Mouse (Mus musculus): ENCODE results near the gene Fggy. TPM values are rescaled to one million over a fixed set of nuclear protein-coding genes. Genes with fewer than 3 reads are reported as not detected.
A peak's percentile ranks its signal among the peaks of the same experiment; 100 is the strongest.

Gene Fggy
- total and polyA plus RNA-seq, 2 experiments, result 99.5 to 189 TPM

GRCm38 (mm10) chr4:95556663-95557332 lies 509 bp upstream of the Fggy start:
- Histone ChIP-seq H3K4me1 (ENCODE audit: control insufficient read depth, insufficient read depth, low read length) (peaks cover 3% of the 10 kb centered on the region; the same call in 1 of the 2 replicates), H3K27ac (replicated peaks; ENCODE audit: insufficient read depth, low read depth, low read length) (peak overlapping the region; percentile 36), H3K9ac (ENCODE audit: low read depth, low read length) (peak overlapping the region; percentile 62), H3K27me3 (ENCODE audit: control insufficient read depth, insufficient read depth, low read length) (no peaks in the 10 kb centered on the region), H3K4me3 (ENCODE audit: insufficient read depth, low read depth, low read length) (peak overlapping the region; percentile 54), H3K36me3 (ENCODE audit: control insufficient read depth, insufficient read depth, low read length) (no peaks in the 10 kb centered on the region), H3K79me2 (ENCODE audit: control insufficient read depth, insufficient read depth, low read length) (no peaks in the 10 kb centered on the region; the same call in 1 of the 2 replicates)
- TF ChIP-seq CTCF (IDR thresholded peaks at IDR 0.05; ENCODE audit: low read depth, low read length), result no peak
- no peak for TF ChIP-seq POLR2A (IDR thresholded peaks at IDR 0.05; ENCODE audit: extremely low read depth, insufficient read depth, low read length)
- peak; percentile 53 for DNase-seq (ENCODE audit: extremely low read depth, low read depth, low spot score)
- WGBS, result 17% methylated on average over 16 of the region's 16 CpGs

- H3K27ac ChIP-seq (replicated peaks; ENCODE audit: insufficient read depth, low read depth, low read length), result peak overlapping the region; percentile 24
- TF ChIP-seq POLR2A (IDR thresholded peaks at IDR 0.05; ENCODE audit: extremely low read depth, insufficient read depth, low read length) (no peak), CTCF (IDR thresholded peaks at IDR 0.05; ENCODE audit: low read depth, low read length) (no peak)
- H3K79me2 ChIP-seq (ENCODE audit: control insufficient read depth, insufficient read depth, low read length), result no peaks in the 10 kb centered on the region; the same call in 1 of the 2 replicates
- H3K4me3 ChIP-seq (ENCODE audit: insufficient read depth, low read depth, low read length), result no peak overlapping the region
- WGBS, result 84% methylated on average over 4 of the region's 4 CpGs
- H3K36me3 ChIP-seq (ENCODE audit: control insufficient read depth, insufficient read depth, low read length), result no peaks in the 10 kb centered on the region
- H3K4me1 ChIP-seq (ENCODE audit: control insufficient read depth, insufficient read depth, low read length), result peaks cover 3% of the 10 kb centered on the region; the same call in 1 of the 2 replicates
- H3K9ac ChIP-seq (ENCODE audit: low read depth, low read length), result no peak overlapping the region
- no peaks in the 10 kb centered on the region for H3K27me3 ChIP-seq (ENCODE audit: control insufficient read depth, insufficient read depth, low read length)
- DNase-seq (ENCODE audit: extremely low read depth, low read depth, low spot score), result peak; percentile 45
Observed at GRCm38 (mm10) chr4:95558271-95558888, 1.1 kb downstream of the Fggy start.

- no peak overlapping the region for H3K4me3 ChIP-seq (ENCODE audit: insufficient read depth, low read depth, low read length)
- WGBS, result 87% methylated on average over 3 of the region's 3 CpGs
- no peak for TF ChIP-seq CTCF (IDR thresholded peaks at IDR 0.05; ENCODE audit: low read depth, low read length)
- TF ChIP-seq POLR2A (IDR thresholded peaks at IDR 0.05; ENCODE audit: extremely low read depth, insufficient read depth, low read length), result no peak
- DNase-seq (ENCODE audit: extremely low read depth, low read depth, low spot score), result no peak
- H3K4me1 ChIP-seq (ENCODE audit: control insufficient read depth, insufficient read depth, low read length), result no peaks in the 10 kb centered on the region
- H3K36me3 ChIP-seq (ENCODE audit: control insufficient read depth, insufficient read depth, low read length), result no peaks in the 10 kb centered on the region
- H3K27ac ChIP-seq (replicated peaks; ENCODE audit: insufficient read depth, low read depth, low read length), result no peak overlapping the region
- H3K27me3 ChIP-seq (ENCODE audit: control insufficient read depth, insufficient read depth, low read length), result no peaks in the 10 kb centered on the region
- no peaks in the 10 kb centered on the region; the same call in 1 of the 2 replicates for H3K79me2 ChIP-seq (ENCODE audit: control insufficient read depth, insufficient read depth, low read length)
- H3K9ac ChIP-seq (ENCODE audit: low read depth, low read length), result no peak overlapping the region
Observed at GRCm38 (mm10) chr4:95571621-95572020, 14.3 kb downstream of the Fggy start.

GRCm38 (mm10) chr4:95573704-95574103 lies 16.4 kb downstream of the Fggy start:
- no peak for DNase-seq (ENCODE audit: extremely low read depth, low read depth, low spot score)
- Histone ChIP-seq H3K27ac (replicated peaks; ENCODE audit: insufficient read depth, low read depth, low read length) (no peak overlapping the region), H3K27me3 (ENCODE audit: control insufficient read depth, insufficient read depth, low read length) (no peaks in the 10 kb centered on the region), H3K79me2 (ENCODE audit: control insufficient read depth, insufficient read depth, low read length) (no peaks in the 10 kb centered on the region; the same call in 1 of the 2 replicates), H3K9ac (ENCODE audit: low read depth, low read length) (no peak overlapping the region), H3K4me1 (ENCODE audit: control insufficient read depth, insufficient read depth, low read length) (peaks cover 1% of the 10 kb centered on the region; the same call in 1 of the 2 replicates), H3K36me3 (ENCODE audit: control insufficient read depth, insufficient read depth, low read length) (no peaks in the 10 kb centered on the region), H3K4me3 (ENCODE audit: insufficient read depth, low read depth, low read length) (no peak overlapping the region)
- no peak for TF ChIP-seq CTCF (IDR thresholded peaks at IDR 0.05; ENCODE audit: low read depth, low read length)
- TF ChIP-seq POLR2A (IDR thresholded peaks at IDR 0.05; ENCODE audit: extremely low read depth, insufficient read depth, low read length), result no peak

- Histone ChIP-seq H3K4me1 (ENCODE audit: control insufficient read depth, insufficient read depth, low read length) (peaks cover 8% of the 10 kb centered on the region; the same call in 1 of the 2 replicates), H3K36me3 (ENCODE audit: control insufficient read depth, insufficient read depth, low read length) (no peaks in the 10 kb centered on the region), H3K9ac (ENCODE audit: low read depth, low read length) (no peak overlapping the region), H3K27me3 (ENCODE audit: control insufficient read depth, insufficient read depth, low read length) (no peaks in the 10 kb centered on the region), H3K4me3 (ENCODE audit: insufficient read depth, low read depth, low read length) (no peak overlapping the region), H3K27ac (replicated peaks; ENCODE audit: insufficient read depth, low read depth, low read length) (no peak overlapping the region), H3K79me2 (ENCODE audit: control insufficient read depth, insufficient read depth, low read length) (no peaks in the 10 kb centered on the region; the same call in 1 of the 2 replicates)
- no peak for DNase-seq (ENCODE audit: extremely low read depth, low read depth, low spot score)
- TF ChIP-seq CTCF (IDR thresholded peaks at IDR 0.05; ENCODE audit: low read depth, low read length) (no peak), POLR2A (IDR thresholded peaks at IDR 0.05; ENCODE audit: extremely low read depth, insufficient read depth, low read length) (no peak)
- 96% methylated on average over 3 of the region's 3 CpGs for WGBS
Observed at GRCm38 (mm10) chr4:95575411-95575911, 18.2 kb downstream of the Fggy start.
